Mouse (Mus musculus): ENCODE data around the gene Pdcd1lg2.

The Pdcd1lg2 gene

DNA sequence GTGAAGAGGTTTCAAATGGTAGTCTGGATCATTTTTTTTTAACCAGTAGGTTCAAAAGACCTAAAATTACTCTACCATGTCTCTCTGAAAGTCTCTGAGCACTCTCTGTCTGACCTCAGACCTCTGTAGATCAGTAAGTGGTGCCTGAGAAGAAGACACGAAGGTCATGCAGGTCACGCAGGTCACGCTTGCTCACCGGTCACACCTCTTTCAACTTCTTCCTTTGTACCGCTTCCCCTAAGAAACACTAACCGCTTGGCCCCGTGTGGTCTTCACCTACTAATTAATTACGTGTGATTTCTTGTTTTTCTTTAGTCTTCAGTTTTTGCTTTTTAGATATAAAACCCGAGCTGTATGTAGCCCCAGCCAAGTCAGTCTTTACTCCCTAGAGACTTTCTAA is 80.7 kb downstream of the Pdcd1lg2 start:
- CTCF ChIA-PET, result interaction anchor here (0.5 kb wide), 1 partner anchor 224 kb away, joined by 3 read pairs; no protein-coding TSS in a partner anchor

DNA sequence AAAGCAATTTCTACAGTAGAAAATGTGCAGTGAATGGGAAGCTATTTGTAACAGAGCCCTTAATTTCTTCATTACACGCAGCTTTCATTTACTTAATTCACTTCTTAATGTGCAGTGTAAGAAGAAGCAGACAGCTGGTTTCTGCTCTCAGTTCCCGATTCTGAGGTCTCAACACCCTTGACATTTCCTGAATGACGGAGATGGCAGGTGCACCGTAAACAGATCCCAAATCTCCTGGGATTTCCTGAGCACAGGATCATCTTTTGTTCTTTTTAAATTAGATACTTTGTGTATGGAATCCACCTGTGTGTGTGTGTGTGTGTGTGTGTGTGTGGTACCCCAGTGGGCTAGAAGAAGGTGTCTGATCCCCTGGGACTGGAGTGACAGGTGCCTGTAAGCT is 83.7 kb downstream of the Pdcd1lg2 start:
- CTCF ChIA-PET, result interaction anchor here (0.6 to 1.3 kb wide), 3 partner anchors 40 to 64 kb away, joined by 3 to 4 read pairs (median 4); no protein-coding TSS in a partner anchor

DNA sequence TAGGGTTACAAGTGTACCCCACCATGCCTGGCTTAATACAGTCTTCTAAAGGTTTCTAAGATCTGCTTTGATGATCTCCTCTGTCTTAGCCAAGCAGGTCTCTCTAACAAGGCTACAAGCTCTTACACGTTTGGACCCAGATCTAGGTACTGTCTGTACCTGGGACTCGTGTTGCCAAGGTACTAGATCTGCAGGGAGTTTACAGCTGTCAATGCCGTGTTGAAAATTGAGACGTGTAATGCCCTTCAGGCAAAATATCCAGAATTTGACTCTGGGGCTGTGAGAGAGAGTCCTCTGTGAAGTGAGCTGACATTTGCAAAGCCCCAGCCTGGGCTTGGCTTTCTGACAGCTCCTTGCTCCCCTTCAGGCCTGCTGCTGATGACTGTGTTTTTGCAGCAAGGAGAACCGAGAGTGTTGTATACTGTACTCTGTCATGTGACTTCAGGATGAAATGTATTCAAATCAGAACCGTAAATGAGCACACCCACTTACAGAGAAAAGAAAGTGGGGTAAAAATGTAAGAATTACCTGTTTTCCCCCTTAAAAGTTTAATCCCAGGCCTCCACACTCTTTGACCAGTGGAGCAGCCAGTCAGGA is 85.4 kb downstream of the Pdcd1lg2 start:
- CTCF ChIA-PET, result interaction anchor here (0.6 to 1.1 kb wide), 4 partner anchors 9 to 64 kb away, joined by 4 to 15 read pairs (median 6); no protein-coding TSS in a partner anchor

DNA sequence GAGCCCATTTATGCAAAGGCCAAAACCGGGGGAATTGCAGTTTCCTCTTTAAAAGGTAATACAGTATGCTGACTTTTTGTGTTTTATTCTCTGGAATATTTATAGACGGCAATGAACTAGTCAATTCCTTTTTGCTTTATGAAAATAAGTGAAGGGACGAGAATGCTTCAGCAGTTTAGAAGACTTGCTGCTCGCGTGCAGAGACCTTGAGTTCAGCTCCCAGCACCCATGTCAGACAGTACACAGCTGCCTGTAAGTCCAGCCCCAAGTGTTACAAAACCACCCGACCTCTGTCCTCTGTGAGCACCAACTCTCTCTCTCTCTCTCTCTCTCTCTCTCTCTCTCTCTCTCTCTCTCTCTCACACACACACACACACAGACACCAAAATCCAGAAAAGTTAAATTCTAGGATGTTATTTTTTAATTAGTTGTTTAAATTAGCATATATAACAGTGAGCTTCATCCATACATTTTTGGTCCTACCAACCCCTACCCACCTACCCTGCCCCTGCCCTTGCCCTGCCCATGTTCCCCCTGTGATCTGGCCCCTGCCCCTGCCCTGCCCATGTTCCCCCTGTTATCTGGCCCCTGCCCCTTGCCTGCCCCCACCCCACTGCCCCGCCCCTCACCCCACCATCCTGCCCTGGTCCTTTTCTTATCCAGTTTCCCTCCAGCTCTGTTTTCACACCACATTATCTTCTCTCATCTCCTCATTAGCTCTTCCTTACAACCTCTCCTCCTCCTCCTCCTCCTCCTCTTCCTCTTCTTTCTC is 86.3 kb downstream of the Pdcd1lg2 start:
- CTCF ChIA-PET, result interaction anchor here (0.5 to 1.1 kb wide), 5 partner anchors 9 to 173 kb away, joined by 3 to 15 read pairs (median 4); no protein-coding TSS in a partner anchor

DNA sequence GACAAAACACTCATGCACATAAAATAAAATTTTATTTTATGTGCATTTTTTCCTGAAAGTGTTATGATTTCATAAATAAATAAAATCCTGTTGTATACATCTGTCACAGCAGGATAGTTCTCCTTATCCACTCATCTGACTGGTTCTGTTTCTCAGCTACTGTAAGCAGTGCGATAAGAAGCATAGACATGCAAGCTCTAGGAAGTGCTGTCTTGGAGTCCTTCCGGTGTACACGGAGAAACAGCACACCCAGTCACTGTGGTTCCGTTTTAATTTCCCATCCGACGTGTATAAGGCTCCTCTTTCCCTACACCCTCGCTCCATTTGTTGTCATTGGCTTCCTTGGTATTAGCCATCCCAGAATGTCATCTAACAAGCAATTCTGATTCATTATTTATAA is 87.2 kb downstream of the Pdcd1lg2 start:
- CTCF ChIA-PET, result interaction anchor here (0.6 kb wide), 1 partner anchor 59 kb away, joined by 3 read pairs; no protein-coding TSS in a partner anchor

DNA sequence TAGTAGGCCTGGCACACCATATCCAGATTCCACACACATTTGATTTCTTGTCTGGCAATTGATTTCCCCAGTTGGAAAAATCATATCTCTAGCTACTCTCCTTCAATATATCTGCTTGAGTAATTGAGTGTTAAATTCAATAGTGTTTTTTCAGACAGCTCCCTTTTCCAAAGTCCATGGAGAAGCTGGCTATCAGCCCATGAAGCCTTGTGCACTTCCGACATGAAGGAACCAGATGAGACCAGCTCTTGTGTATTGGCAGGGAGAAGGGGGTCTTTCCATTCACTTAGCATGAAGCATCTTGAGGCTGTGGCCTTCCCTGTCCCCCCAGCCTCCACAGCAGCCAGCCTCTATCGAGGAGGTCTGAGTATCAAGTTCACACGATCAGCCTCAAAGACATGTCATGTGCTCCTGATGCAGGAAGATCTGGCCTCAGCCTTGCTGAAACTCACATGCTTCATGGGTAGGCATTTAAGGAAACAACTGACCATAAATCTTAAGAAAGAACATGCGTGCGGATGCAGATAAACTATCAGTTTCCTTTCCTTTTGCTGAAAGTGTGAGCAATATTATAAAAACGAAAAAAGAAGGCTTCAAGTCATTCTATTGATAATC is 88.2 kb downstream of the Pdcd1lg2 start:
- CTCF ChIA-PET, result interaction anchor here (0.8 kb wide), 1 partner anchor 10 kb away, joined by 5 read pairs; no protein-coding TSS in a partner anchor

DNA sequence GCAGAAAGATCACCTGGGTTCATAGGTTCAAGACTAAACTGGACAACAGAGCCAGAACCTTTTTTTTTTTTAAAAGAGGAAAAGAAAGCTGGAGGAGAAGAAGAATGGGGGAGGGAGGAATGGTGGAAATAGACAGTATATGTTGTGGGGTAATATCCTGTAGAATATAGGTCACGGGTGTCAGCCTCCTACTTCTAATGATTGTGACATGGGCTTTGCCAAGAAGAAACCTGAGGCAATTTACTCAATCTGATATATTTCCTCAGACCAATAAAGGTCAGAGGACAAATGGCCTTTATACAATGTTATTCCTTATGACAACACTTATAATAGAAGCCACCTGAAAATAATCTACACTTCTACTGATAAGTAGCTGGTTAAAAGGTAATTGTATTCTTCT is 89.6 kb downstream of the Pdcd1lg2 start:
- CTCF ChIA-PET, result interaction anchor here (0.6 kb wide), 1 partner anchor 131 kb away, joined by 4 read pairs; no protein-coding TSS in a partner anchor

DNA sequence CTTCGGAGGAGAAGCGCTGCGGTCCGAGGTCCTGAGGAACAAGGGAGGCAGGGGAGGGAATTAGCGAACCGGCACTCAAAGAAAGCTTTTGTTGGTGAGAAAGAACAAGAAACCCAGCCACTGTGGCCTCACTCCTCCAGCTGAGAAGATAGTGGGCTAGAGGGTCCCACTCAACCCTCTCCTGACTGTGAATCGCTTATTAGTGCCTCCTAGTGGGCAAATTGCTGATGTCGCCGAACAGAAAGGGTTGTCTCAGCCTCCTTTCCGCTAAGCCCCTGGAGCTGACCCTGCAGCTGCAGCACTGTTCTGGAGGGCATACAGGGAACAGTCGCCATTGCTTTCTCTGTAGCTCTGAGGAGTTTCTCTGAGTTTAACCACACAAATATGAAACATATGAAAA is 90.4 kb downstream of the Pdcd1lg2 start:
- CTCF ChIA-PET, result interaction anchor here (0.5 to 0.8 kb wide), 4 partner anchors 14 to 556 kb away, joined by 3 read pairs; no protein-coding TSS in a partner anchor

DNA sequence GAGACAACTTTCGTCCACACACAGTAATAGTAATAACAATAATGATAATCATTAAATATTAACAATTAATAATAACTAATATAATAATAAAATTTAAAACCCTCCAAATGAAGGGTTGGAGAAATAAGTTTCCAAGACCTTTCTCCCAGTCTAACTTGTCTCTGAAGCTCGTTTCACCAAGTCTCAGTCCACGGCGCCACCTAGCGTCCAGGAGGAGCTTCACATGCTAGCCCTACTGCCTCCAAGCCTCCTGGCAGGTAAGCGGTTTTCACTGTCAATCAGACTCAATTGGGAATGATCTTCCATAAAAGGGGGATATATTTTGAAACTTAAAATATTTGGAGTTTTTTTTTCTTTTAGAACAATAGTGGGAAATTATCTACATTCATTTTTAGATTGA is 90.8 kb downstream of the Pdcd1lg2 start:
- CTCF ChIA-PET, result interaction anchor here (0.5 to 0.8 kb wide), 4 partner anchors 14 to 555 kb away, joined by 3 read pairs; no protein-coding TSS in a partner anchor

DNA sequence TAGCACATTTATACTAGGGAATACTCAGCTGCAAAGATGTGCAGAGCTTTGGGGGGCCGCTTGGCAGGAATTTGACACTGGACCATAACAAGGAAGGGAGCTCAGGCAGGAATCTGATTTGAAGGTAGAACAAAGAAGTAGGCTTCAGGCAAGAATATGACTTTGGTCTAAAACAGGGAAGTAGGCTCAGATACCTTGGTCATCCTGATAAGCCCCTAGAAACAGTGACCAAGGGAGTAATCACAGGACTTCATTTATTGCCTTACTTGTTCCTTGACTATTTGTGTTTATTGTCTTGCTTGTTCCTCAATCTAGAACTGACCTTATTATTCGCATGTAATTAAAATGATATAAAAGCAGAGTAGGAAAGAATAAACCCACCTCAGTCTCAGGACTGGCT is 93.4 kb downstream of the Pdcd1lg2 start:
- CTCF ChIA-PET, result interaction anchor here (0.5 kb wide), 1 partner anchor 93 kb away, joined by 15 read pairs; no protein-coding TSS in a partner anchor

DNA sequence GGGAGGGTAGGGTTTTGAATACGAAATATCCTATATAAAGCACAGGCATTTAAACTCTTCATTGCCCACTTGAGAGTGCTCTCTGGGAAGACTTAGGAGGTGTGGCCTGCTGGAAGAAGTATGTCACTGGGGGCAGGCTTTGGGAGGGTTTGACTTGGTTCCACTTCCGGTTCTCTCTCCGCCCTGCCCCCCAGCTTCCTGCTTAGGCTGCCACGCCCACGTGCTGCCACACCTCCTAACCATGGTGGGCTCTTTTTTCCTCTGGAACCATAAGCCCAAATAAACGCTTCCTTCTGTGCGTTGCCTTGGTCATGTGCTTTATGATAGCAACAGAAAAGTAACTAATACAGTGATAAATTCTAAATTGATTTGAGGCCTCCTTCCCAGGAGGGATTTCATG is 94.9 kb downstream of the Pdcd1lg2 start:
- CTCF ChIA-PET, result interaction anchor here (0.8 to 1.1 kb wide), 2 partner anchors 9 to 166 kb away, joined by 4 read pairs; no protein-coding TSS in a partner anchor

DNA sequence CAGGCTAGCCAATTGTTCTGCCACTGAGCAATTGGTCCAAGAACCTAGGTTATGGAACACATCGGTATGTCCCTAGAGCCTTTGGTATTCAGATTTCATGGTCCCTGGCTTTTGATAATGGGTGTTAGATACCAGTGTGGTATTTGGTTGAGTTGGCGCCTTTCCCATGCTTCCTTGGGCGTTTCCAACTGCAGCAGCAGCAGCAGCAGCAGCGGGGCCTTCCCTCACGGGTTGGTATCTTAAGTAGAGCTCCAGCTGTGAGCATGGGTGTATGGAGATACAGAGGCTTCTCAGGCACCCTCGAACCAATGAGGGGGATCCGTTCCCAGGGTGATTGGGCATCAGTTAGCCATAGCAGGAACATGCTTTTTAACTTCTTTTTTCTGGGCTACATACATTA is 97.5 kb downstream of the Pdcd1lg2 start:
- CTCF ChIA-PET, result no interaction called here

DNA sequence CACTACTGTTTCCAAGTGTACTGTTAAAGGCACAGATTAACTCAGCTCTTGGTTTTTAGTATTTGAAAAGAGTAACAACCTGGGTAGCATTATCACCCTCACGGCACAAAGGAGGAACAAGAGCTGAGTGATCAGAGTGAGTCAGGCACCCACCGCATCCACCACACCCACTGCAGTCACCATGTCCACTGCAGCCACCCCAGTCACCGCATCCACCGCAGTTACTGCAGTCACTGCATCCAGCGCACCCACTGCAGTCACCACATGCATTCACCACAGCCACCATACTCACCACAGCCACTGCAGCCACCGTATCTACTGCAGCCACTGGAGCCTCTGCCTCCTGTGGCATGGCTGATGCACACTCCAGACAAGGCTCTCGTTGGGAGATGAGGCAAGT is 99.1 kb downstream of the Pdcd1lg2 start:
- CTCF ChIA-PET, result no interaction called here

DNA sequence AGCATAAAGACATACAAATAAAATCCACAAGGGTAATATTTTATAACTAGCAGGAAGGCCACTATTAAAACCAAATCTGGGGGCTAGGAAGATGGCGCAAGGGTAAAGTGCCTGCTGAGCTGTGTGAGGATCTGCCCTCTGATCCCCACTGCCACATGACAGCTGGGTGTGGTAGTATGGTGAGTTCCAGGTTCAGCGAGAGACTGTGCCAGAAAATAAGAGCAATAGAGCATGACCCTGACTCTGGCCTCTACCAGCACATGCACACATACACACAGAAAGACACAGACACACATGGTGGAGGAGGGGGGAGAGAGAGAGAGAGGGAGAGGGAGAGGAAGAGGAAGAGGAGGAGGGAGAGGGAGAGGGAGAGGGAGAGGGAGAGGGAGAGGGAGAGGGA is 101.1 kb downstream of the Pdcd1lg2 start:
- CTCF ChIA-PET, result no interaction called here

DNA sequence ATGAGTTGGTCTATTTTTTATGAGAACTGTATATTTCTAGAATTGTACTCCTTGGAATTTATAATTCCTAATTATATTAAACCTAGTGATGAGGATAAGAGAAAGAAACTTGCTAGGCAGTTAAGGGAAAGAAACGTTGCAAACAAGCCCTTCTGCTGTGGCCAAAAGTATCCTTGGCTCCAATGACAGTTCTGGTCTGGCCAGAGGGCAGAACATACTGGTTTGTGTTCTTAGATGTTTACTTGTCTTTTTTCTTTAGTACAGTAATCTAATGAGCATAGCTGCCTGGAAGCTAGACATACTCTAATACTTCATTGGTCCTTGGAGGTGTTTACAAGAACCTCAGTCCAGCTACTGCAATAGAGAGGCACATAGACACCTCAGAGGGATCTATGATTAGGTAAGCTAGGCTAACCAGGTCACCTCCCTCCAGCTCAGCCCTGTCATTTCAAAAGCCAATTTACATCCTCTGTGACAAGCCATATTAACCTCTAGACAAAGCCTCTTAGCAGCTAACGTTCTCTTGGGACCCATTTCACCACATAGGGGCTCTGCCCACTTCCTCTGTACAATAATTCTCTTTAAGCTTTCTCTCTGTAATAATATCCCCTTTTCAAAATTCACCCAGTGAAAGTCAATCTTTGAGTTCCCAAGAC is 102.5 kb downstream of the Pdcd1lg2 start:
- CTCF ChIA-PET, result interaction anchor here (0.5 kb wide), 1 partner anchor 87 kb away, joined by 3 read pairs; no protein-coding TSS in a partner anchor

DNA sequence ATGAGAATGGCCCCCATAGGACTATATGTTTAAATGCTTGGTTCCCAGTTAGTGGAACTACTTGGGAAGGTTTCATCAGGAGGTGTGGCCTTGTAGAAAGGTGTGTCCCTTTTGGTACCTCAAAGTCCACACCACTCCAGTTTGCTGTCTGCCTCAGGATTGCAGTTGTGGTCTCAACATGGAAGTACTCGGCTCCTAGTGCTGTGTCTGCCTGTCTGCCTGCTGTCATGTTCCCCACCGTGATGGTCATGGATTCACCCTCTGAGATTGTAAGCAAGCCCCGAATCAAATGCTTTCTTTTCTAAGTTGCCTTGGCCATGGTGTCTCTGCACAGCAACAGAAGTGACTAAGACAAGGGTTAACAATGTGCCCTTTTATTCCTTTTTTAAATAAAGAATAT is 103.4 kb downstream of the Pdcd1lg2 start:
- CTCF ChIA-PET, result no interaction called here

DNA sequence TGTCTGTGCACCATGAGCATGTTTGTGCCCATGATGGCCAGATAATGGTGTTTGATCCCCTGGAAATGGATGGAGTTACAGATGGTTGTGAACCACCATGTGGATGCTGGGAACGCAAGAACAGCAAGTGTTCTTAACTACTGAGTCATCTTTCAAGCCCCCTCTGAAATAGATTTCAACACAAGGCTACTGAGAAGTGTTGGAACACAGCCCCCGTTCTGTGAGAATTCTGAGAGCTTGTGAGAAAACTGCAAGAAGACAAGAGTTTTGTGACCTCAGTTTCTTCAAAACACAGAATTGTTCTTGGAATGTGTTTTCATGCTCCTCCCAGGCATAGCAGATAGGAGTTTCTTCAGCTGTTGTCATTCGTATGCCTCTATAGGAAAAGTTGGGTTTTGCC is 104.7 kb downstream of the Pdcd1lg2 start:
- CTCF ChIA-PET, result no interaction called here

DNA sequence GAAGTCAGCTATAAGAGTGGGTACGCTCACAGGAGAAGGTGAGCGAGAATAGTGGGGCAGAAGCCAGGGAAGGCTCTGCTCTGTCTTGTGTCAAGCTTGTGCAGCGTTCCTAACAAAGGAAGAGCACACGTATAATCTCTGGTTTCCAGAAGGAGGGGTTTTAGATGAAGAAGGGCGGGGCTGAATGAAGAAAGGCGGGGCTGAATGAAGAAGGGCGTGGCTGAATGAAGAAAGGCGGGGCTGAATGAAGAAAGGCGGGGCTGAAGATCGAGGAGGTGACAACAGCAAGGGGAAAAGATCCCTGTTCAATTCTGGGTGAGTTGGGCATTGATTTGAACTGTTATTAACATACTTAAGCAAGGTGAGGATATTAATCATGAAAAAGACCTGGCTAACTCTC is 105.3 kb downstream of the Pdcd1lg2 start:
- CTCF ChIA-PET, result interaction anchor here (0.5 kb wide), 1 partner anchor 823 kb away, joined by 3 read pairs; no protein-coding TSS in a partner anchor

DNA sequence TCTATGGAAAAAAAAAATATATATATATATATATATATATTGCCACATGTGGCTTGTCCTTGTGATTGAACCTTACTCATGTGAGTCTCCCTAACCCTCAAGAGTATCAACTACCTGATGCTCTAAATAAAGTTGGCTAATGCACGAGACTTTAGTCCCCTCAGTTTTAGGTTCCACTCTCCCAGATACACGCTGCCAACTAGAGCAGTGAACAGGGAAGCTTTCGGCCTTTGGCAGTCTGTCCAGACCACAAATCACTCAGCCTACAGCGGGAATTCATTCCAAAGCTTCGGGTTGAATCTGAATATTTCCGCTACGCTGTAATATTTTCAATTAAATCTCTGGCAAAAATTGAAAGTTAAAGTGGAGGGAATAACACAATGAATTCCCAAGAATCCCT is 107.7 kb downstream of the Pdcd1lg2 start:
- CTCF ChIA-PET, result interaction anchor here (0.9 kb wide), 1 partner anchor 9 kb away, joined by 3 read pairs; no protein-coding TSS in a partner anchor

DNA sequence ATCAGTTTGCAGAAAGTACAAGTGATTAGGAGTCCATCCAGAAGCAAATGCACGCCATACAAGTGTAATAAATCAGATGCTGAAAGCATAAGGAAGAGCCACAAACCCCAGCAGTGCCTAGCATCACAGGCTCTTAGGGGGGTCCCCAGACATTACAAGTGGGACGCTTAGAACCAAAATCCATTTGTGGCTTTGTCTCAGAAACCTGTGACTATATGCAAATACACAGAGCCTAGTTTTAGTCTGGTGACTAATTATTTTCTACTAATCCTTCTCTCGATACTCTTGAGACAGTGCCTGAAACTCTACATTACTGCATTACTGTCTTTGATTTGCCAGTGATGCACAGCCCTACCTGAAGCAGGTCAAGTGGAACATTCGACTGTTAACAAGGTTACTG is 108.2 kb downstream of the Pdcd1lg2 start:
- CTCF ChIA-PET, result interaction anchor here (0.9 kb wide), 1 partner anchor 10 kb away, joined by 3 read pairs; no protein-coding TSS in a partner anchor

Data from spleen, embryonic (tissue).